Mouse (Mus musculus): ENCODE data around the gene Gm49398. TPM values are rescaled to one million over a fixed set of nuclear protein-coding genes. Genes with fewer than 3 reads are reported as not detected.

The Gm49398 gene
- not detected for polyA plus RNA-seq (2014; fragmentation: Illumina TruSeq; extraction: RNeasy Lipid Tissue Mini Kit (QIAGEN cat#74804); ENCODE audit: low read depth, low replicate concordance)

DNA sequence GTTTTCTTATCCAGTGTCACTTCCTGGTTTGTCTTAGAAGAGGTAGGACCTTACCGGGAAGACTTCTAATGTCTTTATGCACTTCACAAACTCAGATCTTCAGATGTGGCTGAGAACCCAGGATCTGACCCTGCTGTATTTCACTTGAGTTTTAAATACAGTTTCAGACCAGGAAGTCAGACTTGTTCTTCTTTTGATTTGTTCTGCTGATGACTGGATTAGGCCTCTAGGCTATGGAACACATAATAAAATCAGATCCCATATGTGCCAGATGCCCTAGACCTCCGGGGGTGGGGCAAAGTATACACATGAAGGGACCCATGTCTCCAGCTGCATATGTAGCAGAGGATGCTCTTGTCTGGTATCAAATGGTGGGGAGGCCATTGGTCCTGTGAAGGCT, at the start of gene Gm49398:
Gene Gm49398 (minus strand): TSS at position 101 of the 400 bp plus-strand sequence.

GRCm38 (mm10) chr13:61255258-61255657, 33.4 kb downstream of the Gm49398 start, which contains the start of gene Cts8:
TSS of gene Cts8 (minus strand) at chr13:61255358.

DNA sequence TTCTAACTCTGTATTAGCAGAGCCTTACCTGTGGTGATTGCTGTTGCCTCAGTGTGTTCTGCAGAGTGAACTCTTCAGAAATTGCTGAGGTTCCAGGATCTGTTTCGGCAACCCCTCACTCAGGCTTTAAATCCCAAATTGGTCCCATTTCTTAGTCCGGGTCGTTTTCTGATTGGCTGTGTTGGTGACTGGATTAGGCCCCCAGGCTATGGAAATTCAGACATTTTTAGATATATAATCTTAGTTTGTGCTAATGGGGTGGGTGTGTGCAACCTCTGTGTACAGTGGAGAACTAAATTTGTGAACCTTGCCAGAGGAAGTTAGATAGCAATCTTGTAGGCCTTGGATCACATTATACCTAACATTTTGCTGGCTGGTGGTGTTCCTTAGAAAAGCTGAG, 85.3 kb downstream of the Gm49398 start, which contains the start of gene Cts6:
Gene Cts6 (minus strand): TSS at position 101 of the 400 bp plus-strand sequence.

Other genes starting within 250 kb of the Gm49398 start
- gene Ctsq, start 248.2 kb downstream of the Gm49398 start, polyA plus RNA-seq (2014; fragmentation: Illumina TruSeq; extraction: RNeasy Lipid Tissue Mini Kit (QIAGEN cat#74804); ENCODE audit: low read depth, low replicate concordance), result not detected
- not detected for gene Ctsr, start 124.6 kb downstream of the Gm49398 start, polyA plus RNA-seq (2014; fragmentation: Illumina TruSeq; extraction: RNeasy Lipid Tissue Mini Kit (QIAGEN cat#74804); ENCODE audit: low read depth, low replicate concordance)
- not detected for gene Cts6, start 85.4 kb downstream of the Gm49398 start, polyA plus RNA-seq (2014; fragmentation: Illumina TruSeq; extraction: RNeasy Lipid Tissue Mini Kit (QIAGEN cat#74804); ENCODE audit: low read depth, low replicate concordance)
- not detected for gene Cts8, start 33.5 kb downstream of the Gm49398 start, polyA plus RNA-seq (2014; fragmentation: Illumina TruSeq; extraction: RNeasy Lipid Tissue Mini Kit (QIAGEN cat#74804); ENCODE audit: low read depth, low replicate concordance)
- not detected for gene Cts7, start 69.4 kb upstream of the Gm49398 start, polyA plus RNA-seq (2014; fragmentation: Illumina TruSeq; extraction: RNeasy Lipid Tissue Mini Kit (QIAGEN cat#74804); ENCODE audit: low read depth, low replicate concordance)

Data from sigmoid colon, adult 10 weeks (tissue).